Mouse (Mus musculus) MEL (cell line): ENCODE measurements at regions not wholly inside any gene's neighbourhood (a gene's known extent, or its start where the extent isn't known, plus 50 kb on each side); places are given as distances from the start of the nearest gene placed in this dataset.

Source experiments
- CHD2 ChIP-seq: IDR thresholded peaks from 2 replicates; pipeline ENCODE4 v1.6.1; 2011; ENCODE audit warnings: low read length, improper control_type of control experiment
- CTCF ChIP-seq, 3 experiments: IDR thresholded peaks in 2 of 3; conservative IDR thresholded peaks in 1 of 3; 2 replicates each; pipeline ENCODE4 v1.5.1; 2011 to 2012; ENCODE audit warnings: low read length in 3 of 3, low read depth in 2 of 3, mild to moderate bottlenecking in 2 of 3, improper control_type of control experiment in 1 of 3, inconsistent platforms in 1 of 3, mixed read lengths in 1 of 3, moderate library complexity in 1 of 3; ENCODE audit not compliant: control insufficient read depth in 1 of 3, insufficient read depth in 1 of 3, poor library complexity in 1 of 3, severe bottlenecking in 1 of 3
- E2F4 ChIP-seq: IDR thresholded peaks from 2 replicates; pipeline ENCODE4 v1.6.1; 2011; ENCODE audit warnings: low read depth, low read length, improper control_type of control experiment, borderline replicate concordance
- GATA1 ChIP-seq: IDR thresholded peaks from 2 replicates; pipeline ENCODE4 v1.6.1; 2011; ENCODE audit warnings: low read depth, low read length, improper control_type of control experiment
- POLR2A ChIP-seq, 2 experiments: IDR thresholded peaks; 2 replicates each; pipeline ENCODE4 v1.6.1; 2011 to 2012; ENCODE audit warnings: low read length in 2 of 2, mild to moderate bottlenecking in 2 of 2, control low read depth in 1 of 2, improper control_type of control experiment in 1 of 2, low read depth in 1 of 2, moderate library complexity in 1 of 2; ENCODE audit not compliant: control insufficient read depth in 1 of 2, insufficient read depth in 1 of 2, poor library complexity in 1 of 2
- RCOR1 ChIP-seq: IDR thresholded peaks from 2 replicates; pipeline ENCODE4 v1.6.1; 2012; ENCODE audit warnings: low read depth, mild to moderate bottlenecking, inconsistent platforms, low read length, improper control_type of control experiment
- ZC3H11A ChIP-seq: IDR thresholded peaks from 2 replicates; pipeline ENCODE4 v1.6.1; 2012; ENCODE audit warnings: low read depth, mild to moderate bottlenecking, inconsistent platforms, low read length, improper control_type of control experiment
- ZNF384 ChIP-seq: IDR thresholded peaks from 2 replicates; pipeline ENCODE4 v1.6.1; 2012; ENCODE audit warnings: low read depth, mild to moderate bottlenecking, inconsistent platforms, low read length, improper control_type of control experiment

GRCm38 (mm10) chr13:79044657-79045056, 845.1 kb upstream of the Nr2f1 start:
- TF ChIP-seq GATA1 (no peak), POLR2A (IDR thresholded peaks at IDR 0.05; ENCODE audit: control insufficient read depth in 1 of 2, insufficient read depth in 1 of 2, low read depth in 1 of 2, low read length in 2 of 2, poor library complexity in 1 of 2) (no peak), E2F4 (no peak), CTCF (IDR thresholded peaks at IDR 0.05 in 2 of 3, conservative IDR thresholded peaks at IDR 0.05 in 1 of 3; ENCODE audit: control insufficient read depth in 1 of 3, insufficient read depth in 1 of 3, low read depth in 2 of 3, low read length in 3 of 3, poor library complexity in 1 of 3, severe bottlenecking in 1 of 3) (no peak), CHD2 (no peak), ZC3H11A (no peak), ZNF384 (no peak), RCOR1 (no peak)
